Mouse (Mus musculus) neural tube, embryonic 13.5 days (tissue): ENCODE data around the gene Sorbs1. TPM values are rescaled to one million over a fixed set of nuclear protein-coding genes. Genes with fewer than 3 reads are reported as not detected.

Experiments
- ATAC-seq: fragments of 200-750 bp; cut with Nextera tagmentation; 2 replicates; pipeline ENCODE4 v1.8.0; 2017; ENCODE audit warnings: low read depth, mild to moderate bottlenecking, moderate TSS enrichment, moderate library complexity
- H3K27ac ChIP-seq: fragments of 300-500 bp; sonication (generic); replicated peaks from 2 replicates; pipeline ENCODE4 v1.5.1; 2015; ENCODE audit warnings: moderate library complexity, mild to moderate bottlenecking, inconsistent platforms
- H3K27me3 ChIP-seq: fragments of 300-500 bp; sonication (generic); 2 replicates; pipeline ENCODE4 v1.6.1; 2015; ENCODE audit warnings: mild to moderate bottlenecking, inconsistent platforms
- H3K36me3 ChIP-seq: fragments of 300-500 bp; sonication (generic); 2 replicates; pipeline ENCODE4 v1.6.1; 2015; ENCODE audit warnings: mild to moderate bottlenecking, inconsistent platforms
- H3K4me1 ChIP-seq: fragments of 300-500 bp; sonication (generic); replicated peaks from 2 replicates; pipeline ENCODE4 v1.6.1; 2015; ENCODE audit warnings: inconsistent platforms
- H3K4me2 ChIP-seq: fragments of 300-500 bp; sonication (generic); 2 replicates; pipeline ENCODE4 v1.6.1; 2015; ENCODE audit warnings: inconsistent platforms, mild to moderate bottlenecking, moderate library complexity
- H3K4me3 ChIP-seq: fragments of 300-500 bp; sonication (generic); 2 replicates; pipeline ENCODE4 v1.5.1; 2015; ENCODE audit warnings: mild to moderate bottlenecking, inconsistent platforms
- H3K9ac ChIP-seq: fragments of 300-500 bp; sonication (generic); 2 replicates; pipeline ENCODE4 v1.6.1; 2015; ENCODE audit warnings: moderate library complexity, mild to moderate bottlenecking, inconsistent platforms
- H3K9me3 ChIP-seq: fragments of 300-500 bp; sonication (generic); 2 replicates; pipeline ENCODE4 v1.6.1; 2016; ENCODE audit warnings: inconsistent platforms
- WGBS: fragments of 180-500 bp; shearing (Covaris S2); methylation state at CpG from one replicate; pipeline ENCODE4 v1.1.7; 2015; 5-methylcytosine and 5-hydroxymethylcytosine counted together
- polyA plus RNA-seq: library from polyadenylated mRNA; unstranded; fragments of >200 nt; fragmentation: Nextera tagmentation; extraction: Ambion mirVana; gene quantifications from 2 replicates; pipeline ENCODE4 v1.2.1, GENCODE M21; 2015

Gene Sorbs1
- polyA plus RNA-seq, 1 experiment from 2014 or later = 105 TPM

DNA sequence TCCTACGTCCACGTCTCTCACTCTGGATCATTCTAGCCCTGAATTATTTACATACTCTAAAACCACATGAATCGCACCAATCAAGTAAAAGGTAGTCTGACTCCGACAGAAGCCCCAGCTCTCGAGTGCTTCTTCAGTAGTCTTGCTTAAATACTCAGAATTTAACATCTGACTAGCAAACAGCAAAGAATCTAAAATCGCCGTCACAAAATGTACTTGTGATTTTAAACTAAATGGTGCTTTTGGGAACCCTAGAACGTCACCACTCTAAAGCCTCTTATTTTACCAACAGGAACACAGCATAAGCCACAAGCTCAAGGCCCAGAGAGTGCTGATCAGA, 2.5 kb downstream of the Sorbs1 start:
- H3K27ac ChIP-seq = peak overlapping the region; percentile 49
- H3K36me3 ChIP-seq = no peaks in the 10 kb centered on the region; the same call in 1 of the 2 replicates
- H3K9me3 ChIP-seq = no peaks in the 10 kb centered on the region
- peak overlapping the region; percentile 92 for H3K9ac ChIP-seq
- WGBS = 57% methylated on average over 8 of the region's 8 CpGs
- H3K4me3 ChIP-seq = peak overlapping the region; percentile 74
- peaks cover 35% of the 10 kb centered on the region for H3K4me1 ChIP-seq
- H3K27me3 ChIP-seq = no peaks in the 10 kb centered on the region
- no peak for ATAC-seq
- peak overlapping the region; percentile 78 for H3K4me2 ChIP-seq

DNA sequence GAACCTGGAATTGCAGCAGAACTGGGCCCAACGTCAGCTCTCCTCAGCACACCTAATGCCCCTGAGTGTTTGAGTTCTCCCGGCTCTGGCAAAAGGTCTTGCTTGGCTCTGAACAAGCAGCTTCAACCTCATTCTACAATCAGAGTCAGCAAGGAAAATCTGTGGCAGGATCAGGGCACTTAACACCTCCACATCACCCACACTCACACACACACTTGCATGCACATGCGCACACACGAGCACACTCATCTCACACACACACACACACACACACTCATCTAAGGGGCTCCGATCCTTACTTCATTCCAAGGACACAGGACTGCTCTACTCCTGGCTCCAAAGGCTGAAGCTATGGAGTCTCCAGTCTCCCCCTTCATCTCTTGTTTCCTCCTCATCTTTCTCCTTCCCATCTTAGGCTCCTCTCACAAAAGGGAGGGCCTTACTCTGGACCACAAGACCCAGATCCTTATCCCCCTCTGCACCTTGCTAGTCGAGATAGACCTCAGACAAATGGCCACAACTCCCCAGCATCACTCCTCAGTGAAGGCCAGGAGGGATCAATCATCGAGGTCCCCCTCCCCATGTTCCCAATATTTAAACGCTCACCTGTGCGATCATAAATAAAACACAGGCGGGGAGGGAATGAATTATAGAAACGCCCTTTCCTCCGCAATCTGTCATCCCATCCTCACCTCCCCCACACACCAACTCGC, 3.0 kb downstream of the Sorbs1 start:
- ATAC-seq = no peak
- Histone ChIP-seq H3K27ac (peak overlapping the region; percentile 49), H3K27me3 (no peaks in the 10 kb centered on the region), H3K9me3 (no peaks in the 10 kb centered on the region), H3K4me3 (peak overlapping the region; percentile 74), H3K9ac (peak overlapping the region; percentile 92), H3K4me2 (peak overlapping the region; percentile 78), H3K4me1 (peaks cover 35% of the 10 kb centered on the region), H3K36me3 (no peaks in the 10 kb centered on the region; the same call in 1 of the 2 replicates)
- WGBS = 68% methylated on average over 13 of the region's 13 CpGs

DNA sequence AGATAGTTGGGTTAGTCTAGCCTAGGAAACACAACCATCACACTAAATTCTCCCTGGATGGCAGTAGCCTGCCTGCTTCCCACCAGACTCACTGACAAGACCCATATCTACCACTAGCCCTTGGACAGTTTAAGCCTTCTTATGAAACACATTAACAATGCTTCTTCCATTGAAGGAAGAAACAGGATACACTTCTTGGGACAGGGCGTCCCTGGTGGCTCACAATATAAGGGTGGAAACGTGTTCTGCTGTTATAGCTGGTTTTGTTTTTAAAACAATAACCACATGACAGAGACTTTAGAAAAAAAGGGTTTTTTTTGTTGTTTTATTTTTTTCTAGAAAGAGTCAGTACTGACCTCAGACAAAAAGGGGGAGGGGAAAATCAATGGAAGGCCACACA, 4.3 kb downstream of the Sorbs1 start:
- ATAC-seq = no peak
- H3K27ac ChIP-seq = peak overlapping the region; percentile 19
- H3K9ac ChIP-seq = no peak overlapping the region
- no peaks in the 10 kb centered on the region for H3K27me3 ChIP-seq
- no peak overlapping the region for H3K4me2 ChIP-seq
- 76% methylated on average over 2 of the region's 2 CpGs for WGBS
- no peaks in the 10 kb centered on the region for H3K9me3 ChIP-seq
- H3K4me1 ChIP-seq = peaks cover 35% of the 10 kb centered on the region
- H3K4me3 ChIP-seq = no peak overlapping the region
- no peaks in the 10 kb centered on the region; the same call in 1 of the 2 replicates for H3K36me3 ChIP-seq

DNA sequence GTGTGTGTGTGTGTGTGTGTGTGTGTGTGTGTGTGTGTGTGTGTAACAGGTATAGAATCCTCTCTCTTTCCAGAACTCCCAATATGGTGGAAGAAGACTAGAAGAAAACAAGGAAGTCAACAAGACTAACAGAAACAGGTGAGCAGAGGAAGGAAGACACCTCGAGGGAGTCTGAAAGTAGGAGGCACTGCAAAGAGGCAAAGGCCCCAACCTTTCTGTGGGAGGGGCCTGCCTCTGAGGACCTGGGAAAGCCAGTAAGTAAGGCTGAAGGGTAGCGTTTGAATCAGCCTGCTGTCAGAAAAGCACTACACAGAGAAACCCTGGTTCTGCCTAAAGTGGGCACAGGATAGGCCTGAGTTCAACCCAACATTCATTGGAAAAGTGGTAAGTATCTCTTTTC, 4.7 kb downstream of the Sorbs1 start:
- Histone ChIP-seq H3K36me3 (peaks cover 1% of the 10 kb centered on the region; the same call in 1 of the 2 replicates), H3K4me1 (peaks cover 35% of the 10 kb centered on the region), H3K4me2 (no peak overlapping the region), H3K27ac (peak overlapping the region; percentile 19), H3K9ac (no peak overlapping the region), H3K9me3 (no peaks in the 10 kb centered on the region), H3K27me3 (no peaks in the 10 kb centered on the region), H3K4me3 (no peak overlapping the region)
- ATAC-seq = no peak
- 55% methylated on average over 2 of the region's 2 CpGs for WGBS

DNA sequence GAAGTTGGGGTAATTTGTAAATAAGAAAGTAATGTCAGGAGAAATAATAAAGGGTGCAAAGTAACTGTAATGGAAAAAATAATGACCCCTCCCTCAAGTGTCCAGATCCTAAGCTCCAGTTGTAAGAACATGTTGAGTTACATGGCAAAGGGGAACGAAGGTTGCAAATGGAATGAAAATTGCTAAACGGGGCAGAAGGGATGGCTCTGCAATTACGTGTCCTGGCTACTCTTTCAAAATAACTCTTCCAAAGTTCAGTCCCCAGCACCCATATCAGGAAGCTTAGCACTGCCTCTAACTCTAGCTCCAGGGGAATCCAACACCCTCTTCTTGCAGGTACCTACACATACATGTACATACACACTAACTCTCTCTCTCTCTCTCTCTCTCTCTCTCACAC, 6.6 kb downstream of the Sorbs1 start:
- 84% methylated on average over 3 of the region's 3 CpGs for WGBS
- H3K4me1 ChIP-seq = peaks cover 32% of the 10 kb centered on the region
- no peaks in the 10 kb centered on the region for H3K9me3 ChIP-seq
- H3K4me3 ChIP-seq = no peak overlapping the region
- no peak overlapping the region for H3K4me2 ChIP-seq
- no peak overlapping the region for H3K9ac ChIP-seq
- no peak for ATAC-seq
- H3K36me3 ChIP-seq = peaks cover 8% of the 10 kb centered on the region
- H3K27me3 ChIP-seq = no peaks in the 10 kb centered on the region
- no peak overlapping the region for H3K27ac ChIP-seq

DNA sequence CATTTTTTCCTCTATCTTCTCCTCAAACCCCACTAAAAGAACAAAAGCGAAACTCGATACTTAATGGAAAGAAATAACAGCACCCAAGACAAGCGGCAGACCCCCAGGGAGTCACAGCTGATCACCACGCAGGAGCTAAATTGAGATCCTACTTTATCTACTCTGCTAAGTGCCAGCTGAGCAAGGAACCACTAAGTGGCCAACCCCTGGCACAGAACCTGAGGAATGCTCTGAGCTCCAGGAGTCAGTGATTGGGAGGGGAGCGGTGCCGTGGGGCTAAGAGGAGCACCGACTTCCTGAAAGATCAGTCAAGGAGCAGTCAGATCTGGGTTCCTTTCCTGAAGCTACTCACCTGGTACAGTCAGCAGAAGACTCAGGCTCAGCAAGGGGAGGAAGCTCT, 9.2 kb downstream of the Sorbs1 start:
- no peak for ATAC-seq
- H3K9ac ChIP-seq = no peak overlapping the region
- no peaks in the 10 kb centered on the region for H3K9me3 ChIP-seq
- peaks cover 8% of the 10 kb centered on the region for H3K36me3 ChIP-seq
- no peak overlapping the region for H3K27ac ChIP-seq
- no peaks in the 10 kb centered on the region for H3K27me3 ChIP-seq
- 85% methylated on average over 7 of the region's 7 CpGs for WGBS
- no peak overlapping the region for H3K4me2 ChIP-seq
- H3K4me3 ChIP-seq = no peak overlapping the region
- peaks cover 16% of the 10 kb centered on the region for H3K4me1 ChIP-seq

DNA sequence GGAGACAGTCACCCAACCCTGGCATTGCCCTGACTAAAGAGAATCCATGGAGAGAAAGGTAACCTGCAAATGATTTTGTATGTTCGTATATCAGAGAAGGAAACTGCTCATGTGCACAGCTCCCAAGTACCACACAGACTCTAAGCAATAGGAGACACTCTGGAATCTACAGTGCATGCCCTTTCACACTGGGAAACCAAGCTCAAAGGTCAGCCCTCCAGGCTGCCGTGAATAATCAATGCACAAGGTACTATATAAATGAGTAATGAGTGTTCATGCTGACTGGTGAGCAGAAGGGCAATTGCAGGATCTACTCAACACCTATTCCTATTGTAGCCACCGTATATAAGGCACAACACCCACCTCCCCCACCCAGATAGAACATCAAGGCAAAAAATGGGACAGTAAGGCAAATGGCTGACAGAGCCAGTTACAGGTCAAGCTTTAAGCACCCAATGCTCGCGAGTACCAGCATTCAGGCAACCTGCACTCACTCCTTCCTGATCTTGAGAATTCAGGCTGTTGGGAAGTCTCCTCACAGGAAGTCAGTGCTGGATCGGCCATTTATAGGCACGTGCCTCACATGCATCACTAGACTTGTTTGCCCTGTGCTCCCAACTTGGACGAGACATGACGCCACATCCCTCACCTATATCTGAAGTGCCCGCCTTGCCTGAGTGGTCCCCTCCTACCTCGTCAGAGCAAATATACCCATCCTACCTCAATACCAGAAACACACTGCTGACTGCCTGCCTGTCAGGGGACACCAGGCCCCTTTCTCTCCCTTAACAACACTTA, 13.4 kb downstream of the Sorbs1 start:
- Histone ChIP-seq H3K4me3 (no peak overlapping the region), H3K9me3 (no peaks in the 10 kb centered on the region), H3K9ac (no peak overlapping the region), H3K4me2 (no peak overlapping the region), H3K27ac (no peak overlapping the region), H3K4me1 (peaks cover 23% of the 10 kb centered on the region), H3K27me3 (no peaks in the 10 kb centered on the region), H3K36me3 (peaks cover 16% of the 10 kb centered on the region)
- no peak for ATAC-seq
- 64% methylated on average over 11 of the region's 11 CpGs for WGBS

DNA sequence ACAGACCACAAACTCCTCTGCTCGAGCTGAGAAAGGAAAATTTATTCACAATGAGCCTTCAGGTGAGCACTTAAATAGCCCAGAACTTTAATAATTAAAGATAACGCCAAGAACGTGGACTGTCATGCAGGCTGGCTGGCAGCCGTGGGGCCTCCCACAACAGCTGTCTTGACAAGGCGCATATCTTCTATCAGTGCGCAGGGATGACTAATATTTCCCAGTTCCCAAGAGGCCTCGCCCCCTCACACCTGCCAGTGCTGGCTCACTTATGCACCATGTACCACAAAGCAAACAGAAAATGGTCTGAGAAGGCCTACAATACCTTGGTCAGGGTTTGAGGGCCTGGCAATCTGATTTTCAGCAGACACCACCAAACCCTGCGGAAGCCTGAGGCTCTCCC, 14.4 kb downstream of the Sorbs1 start:
- Histone ChIP-seq H3K36me3 (peaks cover 16% of the 10 kb centered on the region), H3K9ac (no peak overlapping the region), H3K9me3 (no peaks in the 10 kb centered on the region), H3K4me1 (peaks cover 23% of the 10 kb centered on the region), H3K4me2 (no peak overlapping the region), H3K27ac (no peak overlapping the region; the same call in 1 of the 2 replicates), H3K4me3 (no peak overlapping the region), H3K27me3 (no peaks in the 10 kb centered on the region)
- WGBS = 74% methylated on average over 8 of the region's 8 CpGs
- ATAC-seq = no peak

DNA sequence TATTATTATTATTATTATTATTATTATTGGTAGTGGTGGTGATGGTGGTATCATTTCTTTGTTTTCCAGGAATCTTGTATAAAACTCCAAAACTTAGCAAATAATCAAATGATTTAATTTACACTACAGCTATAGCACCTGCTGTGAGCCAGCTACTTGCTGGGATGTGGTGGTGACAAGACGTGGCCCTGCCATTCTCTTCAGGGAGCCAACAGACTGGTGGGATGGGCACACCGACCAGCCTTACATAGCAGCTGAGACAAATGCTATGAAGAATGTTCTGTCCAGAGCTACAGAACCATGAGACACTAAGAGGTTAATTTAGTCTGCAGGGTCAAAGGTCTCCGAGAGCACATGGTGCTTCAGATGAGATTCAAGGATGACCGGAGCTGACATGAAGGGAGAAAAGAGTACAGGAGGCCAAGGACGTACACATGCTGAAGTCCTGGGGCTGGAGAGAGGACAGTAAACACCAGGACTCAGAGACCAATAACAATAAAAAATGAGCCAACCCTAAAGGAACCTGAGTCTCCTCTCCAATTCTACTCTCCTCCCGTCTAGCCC, 15.3 kb downstream of the Sorbs1 start:
- Histone ChIP-seq H3K4me1 (peaks cover 31% of the 10 kb centered on the region), H3K36me3 (peaks cover 11% of the 10 kb centered on the region; the same call in 1 of the 2 replicates), H3K9ac (no peak overlapping the region), H3K9me3 (no peaks in the 10 kb centered on the region), H3K27ac (no peak overlapping the region), H3K4me3 (no peak overlapping the region), H3K27me3 (no peaks in the 10 kb centered on the region), H3K4me2 (no peak overlapping the region)
- no peak for ATAC-seq
- 55% methylated on average over 6 of the region's 6 CpGs for WGBS

DNA sequence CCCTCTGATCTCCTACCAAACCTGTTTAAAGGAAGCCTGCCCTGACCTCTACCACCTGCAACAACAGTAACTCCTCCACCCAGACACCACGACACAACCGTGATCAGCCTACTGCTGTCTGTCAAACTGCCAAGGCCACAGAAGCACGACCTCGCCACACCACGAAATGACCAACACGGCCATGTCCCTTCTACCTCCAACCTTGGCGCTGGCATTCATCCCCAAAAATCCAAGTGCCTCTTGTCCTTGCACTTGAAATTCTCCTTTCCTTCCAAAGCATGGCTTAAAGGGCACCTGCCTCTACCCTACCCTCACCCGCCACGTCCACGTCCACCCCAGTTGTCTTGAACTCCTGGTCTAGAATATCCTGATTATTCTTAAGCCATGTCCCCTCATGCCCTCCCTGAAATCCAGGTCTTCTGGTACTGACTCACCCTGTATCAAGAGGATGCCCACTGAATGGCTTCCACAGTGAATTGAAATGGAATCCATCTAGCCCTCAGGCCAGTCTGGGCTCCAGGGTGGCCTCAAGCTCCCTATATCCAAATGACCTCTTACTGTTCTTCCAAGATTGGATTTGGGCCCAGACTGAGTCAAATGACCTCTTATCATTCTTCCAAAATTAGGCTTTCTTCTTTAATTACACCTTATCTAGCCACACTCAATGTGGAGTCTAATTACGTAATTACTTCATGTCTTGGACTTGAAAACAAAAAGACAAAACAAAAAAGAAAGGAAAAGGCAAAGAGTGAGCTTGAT, 16.9 kb downstream of the Sorbs1 start:
- peaks cover 44% of the 10 kb centered on the region for H3K4me1 ChIP-seq
- 93% methylated on average over 11 of the region's 11 CpGs for WGBS
- ATAC-seq = no peak
- H3K27me3 ChIP-seq = no peaks in the 10 kb centered on the region
- no peaks in the 10 kb centered on the region for H3K9me3 ChIP-seq
- no peak overlapping the region for H3K9ac ChIP-seq
- no peak overlapping the region for H3K27ac ChIP-seq
- 0 out of 2 replicates have a peak, but pooled peaks cover 8% of the 10 kb centered on the region for H3K36me3 ChIP-seq
- H3K4me3 ChIP-seq = no peak overlapping the region
- no peak overlapping the region for H3K4me2 ChIP-seq

DNA sequence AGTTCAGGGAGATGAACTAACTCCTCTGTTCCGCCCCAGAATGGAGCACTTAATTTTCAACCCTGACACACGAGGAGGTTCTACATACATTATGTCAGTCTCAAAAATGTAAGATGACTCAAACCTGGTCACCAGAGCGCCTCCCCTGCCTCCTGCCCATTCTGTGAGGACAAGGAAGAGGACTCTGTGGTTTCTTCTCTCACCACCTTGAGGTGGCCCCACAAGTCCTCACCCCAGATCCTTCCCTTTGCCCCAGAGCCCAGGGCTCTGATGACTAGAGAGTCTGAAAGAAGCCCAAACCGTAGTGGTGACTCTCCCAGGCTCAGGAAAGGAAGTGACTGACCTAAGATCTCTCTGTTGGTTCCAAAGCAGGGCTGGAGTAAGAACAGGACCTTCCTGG, 17.5 kb downstream of the Sorbs1 start:
- H3K27me3 ChIP-seq = no peaks in the 10 kb centered on the region
- no peak for ATAC-seq
- no peaks in the 10 kb centered on the region for H3K9me3 ChIP-seq
- H3K4me1 ChIP-seq = peaks cover 50% of the 10 kb centered on the region
- H3K4me3 ChIP-seq = no peak overlapping the region
- WGBS = 83% methylated on average over 4 of the region's 4 CpGs
- 0 out of 2 replicates have a peak, but pooled peaks cover 8% of the 10 kb centered on the region for H3K36me3 ChIP-seq
- H3K4me2 ChIP-seq = no peak overlapping the region
- H3K9ac ChIP-seq = no peak overlapping the region
- no peak overlapping the region for H3K27ac ChIP-seq

DNA sequence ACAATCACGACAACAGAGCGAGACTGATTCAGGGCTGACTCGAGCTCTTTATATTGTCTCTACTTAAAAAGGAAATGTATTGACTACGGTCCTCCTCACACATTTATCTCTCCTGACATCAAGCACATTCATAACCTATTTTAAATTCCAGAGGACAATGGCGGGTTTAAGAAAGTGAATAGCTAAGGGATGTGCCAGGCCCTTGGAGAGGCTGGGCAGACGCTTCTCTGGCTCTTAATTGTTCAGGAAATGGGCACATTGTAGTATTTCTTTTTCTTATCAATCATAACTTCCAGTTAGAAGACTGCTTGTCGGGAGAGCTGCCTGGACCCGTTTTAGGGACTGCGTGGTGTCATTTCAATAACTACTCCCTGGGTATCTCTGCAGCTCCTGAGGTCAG, 20.7 kb downstream of the Sorbs1 start:
- 23% methylated on average over 9 of the region's 9 CpGs for WGBS
- Histone ChIP-seq H3K4me3 (no peak overlapping the region), H3K4me2 (no peak overlapping the region), H3K9me3 (no peaks in the 10 kb centered on the region), H3K27ac (no peak overlapping the region), H3K9ac (0 out of 2 replicates have a peak overlapping the region, but pooled peaks have one; percentile 42), H3K4me1 (peaks cover 59% of the 10 kb centered on the region), H3K27me3 (no peaks in the 10 kb centered on the region), H3K36me3 (0 out of 2 replicates have a peak, but pooled peaks cover 8% of the 10 kb centered on the region)
- no peak for ATAC-seq
